Mouse (Mus musculus): ENCODE measurements around the gene Trank1. TPM values are rescaled to one million over a fixed set of nuclear protein-coding genes. Genes with fewer than 3 reads are reported as not detected.

Gene Trank1
- total RNA-seq, 1 experiment: 0.76 TPM

DNA sequence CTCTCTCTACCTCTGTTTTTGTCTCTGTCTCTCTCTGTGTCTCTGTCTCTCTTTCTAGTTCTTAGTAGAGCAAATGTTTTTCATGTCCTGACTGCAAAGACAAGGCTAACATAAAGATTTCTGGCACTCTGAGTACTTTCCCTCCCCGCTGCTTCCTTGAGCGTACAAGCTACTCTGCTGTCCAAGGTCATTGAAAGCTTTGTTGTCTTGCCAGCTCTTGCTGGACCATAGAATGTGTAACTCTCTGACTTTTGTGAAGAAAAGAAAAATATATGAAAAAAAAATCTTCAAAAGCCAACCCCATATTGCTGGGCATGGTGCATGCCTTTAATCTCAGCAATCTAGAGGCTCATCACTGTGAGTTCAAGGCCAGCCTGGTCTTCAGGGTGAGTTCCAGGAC, 12.9 kb upstream of the Trank1 start:
- TF ChIP-seq MAFK (IDR thresholded peaks at IDR 0.05; ENCODE audit: insufficient read depth, low read depth, low read length) (no peak), ZC3H11A (IDR thresholded peaks at IDR 0.05; ENCODE audit: borderline replicate concordance, low read depth, low read length) (no peak), CHD2 (IDR thresholded peaks at IDR 0.05; ENCODE audit: low read depth, low read length) (no peak), HCFC1 (IDR thresholded peaks at IDR 0.05; ENCODE audit: borderline replicate concordance, insufficient read depth, low read length) (no peak)
- H3K9me3 ChIP-seq (ENCODE audit: control insufficient read depth, insufficient read depth, low read depth, low read length): no peaks in the 10 kb centered on the region
- no peak for DNase-seq (ENCODE audit: low read depth, low spot score)
- H3K36me3 ChIP-seq (ENCODE audit: control insufficient read depth, insufficient read depth, low read length, poor library complexity, severe bottlenecking): no peaks in the 10 kb centered on the region
- H3K27ac ChIP-seq (ENCODE audit: insufficient read depth, low read depth, low read length, poor library complexity, severe bottlenecking): no peak overlapping the region
- in situ Hi-C loops (cut with MboI; ENCODE audit: low sequenced_read_pairs in 2 of 2, unreplicated experiment in 2 of 2): no loop called here
- no peak overlapping the region for H3K9ac ChIP-seq (ENCODE audit: insufficient read depth, low read depth, low read length, poor library complexity, severe bottlenecking)
- H3K4me3 ChIP-seq (ENCODE audit: insufficient read depth in 1 of 2, low read depth in 1 of 2, low read length in 2 of 2, poor library complexity in 1 of 2, severe bottlenecking in 1 of 2): no peak overlapping the region
- peaks cover 2 to 8% of the 10 kb centered on the region in 2 experiments; a peak in 2 of 4 replicates for H3K4me1 ChIP-seq (ENCODE audit: control insufficient read depth in 2 of 2, insufficient read depth in 2 of 2, low read length in 2 of 2, poor library complexity in 1 of 2)

DNA sequence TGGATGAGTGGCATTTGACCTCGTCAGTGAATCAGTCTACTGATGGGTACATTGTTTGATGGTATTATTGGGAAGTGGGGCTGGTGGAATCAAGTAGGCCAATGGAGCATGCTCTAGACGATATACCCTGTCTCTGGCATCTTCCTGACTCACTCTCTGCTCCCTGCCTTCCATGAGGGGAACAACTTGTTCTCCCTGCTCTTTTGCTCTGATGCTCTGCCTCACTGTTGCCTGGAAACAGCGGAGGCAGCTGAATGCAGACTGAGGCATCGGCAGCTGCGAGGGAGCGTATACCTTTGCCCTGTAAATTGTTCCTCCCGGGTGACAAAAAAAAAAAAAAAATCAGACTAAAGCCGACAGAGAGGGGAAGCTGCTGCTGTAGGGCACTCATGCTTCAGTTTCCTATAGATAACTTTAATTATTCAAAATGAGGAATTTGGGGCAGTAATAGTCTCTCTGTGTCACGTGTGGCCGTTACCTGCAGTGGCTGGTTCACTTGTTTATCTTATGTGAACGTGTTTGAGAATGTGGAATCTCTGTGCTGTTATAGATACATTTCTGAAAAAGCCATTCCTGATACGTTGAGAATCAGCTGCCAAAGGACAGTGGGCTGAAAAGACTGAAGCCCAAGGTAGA, 9.2 kb upstream of the Trank1 start:
- no peaks in the 10 kb centered on the region for H3K9me3 ChIP-seq (ENCODE audit: control insufficient read depth, insufficient read depth, low read depth, low read length)
- H3K36me3 ChIP-seq (ENCODE audit: control insufficient read depth, insufficient read depth, low read length, poor library complexity, severe bottlenecking): no peaks in the 10 kb centered on the region
- in situ Hi-C loops (cut with MboI; ENCODE audit: low sequenced_read_pairs in 2 of 2, unreplicated experiment in 2 of 2): no loop called here
- DNase-seq (ENCODE audit: low read depth, low spot score): no peak
- H3K9ac ChIP-seq (ENCODE audit: insufficient read depth, low read depth, low read length, poor library complexity, severe bottlenecking): no peak overlapping the region
- TF ChIP-seq HCFC1 (IDR thresholded peaks at IDR 0.05; ENCODE audit: borderline replicate concordance, insufficient read depth, low read length): no peak
- no peak for TF ChIP-seq CHD2 (IDR thresholded peaks at IDR 0.05; ENCODE audit: low read depth, low read length)
- no peak for TF ChIP-seq MAFK (IDR thresholded peaks at IDR 0.05; ENCODE audit: insufficient read depth, low read depth, low read length)
- no peak for TF ChIP-seq ZC3H11A (IDR thresholded peaks at IDR 0.05; ENCODE audit: borderline replicate concordance, low read depth, low read length)
- TF ChIP-seq ZNF384 (IDR thresholded peaks at IDR 0.05; ENCODE audit: low read depth, low read length): no peak
- H3K4me1 ChIP-seq (ENCODE audit: control insufficient read depth in 2 of 2, insufficient read depth in 2 of 2, low read length in 2 of 2, poor library complexity in 1 of 2): no peaks in the 10 kb centered on the region
- no peak overlapping the region for H3K27ac ChIP-seq (ENCODE audit: insufficient read depth, low read depth, low read length, poor library complexity, severe bottlenecking)
- H3K4me3 ChIP-seq (ENCODE audit: insufficient read depth in 1 of 2, low read depth in 1 of 2, low read length in 2 of 2, poor library complexity in 1 of 2, severe bottlenecking in 1 of 2): no peak overlapping the region

DNA sequence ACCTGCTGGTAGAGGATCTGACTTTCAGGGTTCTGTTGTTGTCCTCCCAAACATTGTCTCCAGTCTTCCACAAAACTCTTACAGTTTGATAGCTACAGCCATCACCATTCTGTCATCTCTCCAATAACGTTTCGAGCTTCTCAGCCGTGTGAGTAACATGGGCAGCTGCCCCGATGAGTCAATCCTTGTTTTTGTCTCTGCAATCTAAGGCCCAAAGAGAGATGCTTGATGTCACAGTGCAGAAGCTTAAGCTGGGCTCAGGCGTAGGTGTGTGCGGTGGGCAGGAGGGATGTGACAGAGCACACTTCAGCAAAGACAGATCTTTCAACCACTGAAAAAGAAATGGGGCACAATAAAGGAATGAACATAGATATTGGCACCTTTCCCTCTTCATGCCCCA, 7.5 kb upstream of the Trank1 start:
- Histone ChIP-seq H3K4me3 (ENCODE audit: insufficient read depth in 1 of 2, low read depth in 1 of 2, low read length in 2 of 2, poor library complexity in 1 of 2, severe bottlenecking in 1 of 2) (no peak overlapping the region), H3K9me3 (ENCODE audit: control insufficient read depth, insufficient read depth, low read depth, low read length) (no peaks in the 10 kb centered on the region), H3K4me1 (ENCODE audit: control insufficient read depth in 2 of 2, insufficient read depth in 2 of 2, low read length in 2 of 2, poor library complexity in 1 of 2) (no peaks in the 10 kb centered on the region), H3K27ac (ENCODE audit: insufficient read depth, low read depth, low read length, poor library complexity, severe bottlenecking) (no peak overlapping the region), H3K9ac (ENCODE audit: insufficient read depth, low read depth, low read length, poor library complexity, severe bottlenecking) (no peak overlapping the region), H3K36me3 (ENCODE audit: control insufficient read depth, insufficient read depth, low read length, poor library complexity, severe bottlenecking) (no peaks in the 10 kb centered on the region)
- no peak for DNase-seq (ENCODE audit: low read depth, low spot score)
- TF ChIP-seq CHD2 (IDR thresholded peaks at IDR 0.05; ENCODE audit: low read depth, low read length): no peak
- no peak for TF ChIP-seq ZNF384 (IDR thresholded peaks at IDR 0.05; ENCODE audit: low read depth, low read length)
- TF ChIP-seq ZC3H11A (IDR thresholded peaks at IDR 0.05; ENCODE audit: borderline replicate concordance, low read depth, low read length): no peak
- no peak for TF ChIP-seq MAFK (IDR thresholded peaks at IDR 0.05; ENCODE audit: insufficient read depth, low read depth, low read length)
- no peak for TF ChIP-seq HCFC1 (IDR thresholded peaks at IDR 0.05; ENCODE audit: borderline replicate concordance, insufficient read depth, low read length)
- in situ Hi-C loops (cut with MboI; ENCODE audit: low sequenced_read_pairs in 2 of 2, unreplicated experiment in 2 of 2): no loop called here

DNA sequence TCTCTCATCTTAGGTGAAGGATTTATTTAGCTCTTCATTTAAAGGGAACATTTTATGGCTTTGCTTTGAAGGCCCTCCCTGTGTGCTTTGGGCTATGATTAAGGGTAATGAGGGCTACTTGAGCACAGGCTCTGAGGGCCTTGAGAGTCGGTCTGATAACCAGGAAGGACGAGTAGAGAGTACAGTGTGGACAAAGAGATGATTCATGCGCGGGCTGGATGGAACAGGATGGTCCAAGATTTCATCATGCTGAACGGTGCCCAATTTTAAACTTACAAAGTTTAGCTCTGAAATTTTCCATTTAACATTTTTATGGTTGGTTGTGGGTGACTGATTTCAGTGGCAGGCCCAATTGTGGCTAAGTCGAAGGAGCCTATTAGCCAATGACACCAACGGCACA, 5.4 kb upstream of the Trank1 start:
- Histone ChIP-seq H3K27ac (ENCODE audit: insufficient read depth, low read depth, low read length, poor library complexity, severe bottlenecking) (no peak overlapping the region), H3K4me1 (ENCODE audit: control insufficient read depth in 2 of 2, insufficient read depth in 2 of 2, low read length in 2 of 2, poor library complexity in 1 of 2) (no peaks in the 10 kb centered on the region), H3K4me3 (ENCODE audit: insufficient read depth in 1 of 2, low read depth in 1 of 2, low read length in 2 of 2, poor library complexity in 1 of 2, severe bottlenecking in 1 of 2) (no peak overlapping the region), H3K9ac (ENCODE audit: insufficient read depth, low read depth, low read length, poor library complexity, severe bottlenecking) (no peak overlapping the region), H3K36me3 (ENCODE audit: control insufficient read depth, insufficient read depth, low read length, poor library complexity, severe bottlenecking) (no peaks in the 10 kb centered on the region), H3K9me3 (ENCODE audit: control insufficient read depth, insufficient read depth, low read depth, low read length) (no peaks in the 10 kb centered on the region)
- no peak for DNase-seq (ENCODE audit: low read depth, low spot score)
- TF ChIP-seq HCFC1 (IDR thresholded peaks at IDR 0.05; ENCODE audit: borderline replicate concordance, insufficient read depth, low read length) (no peak), CHD2 (IDR thresholded peaks at IDR 0.05; ENCODE audit: low read depth, low read length) (no peak)
- in situ Hi-C loops (cut with MboI; ENCODE audit: low sequenced_read_pairs in 2 of 2, unreplicated experiment in 2 of 2): no loop called here

Measured in ES-E14 (cell line).